In genomic region chr12:107997241-107997640, GRCm38 (mm10) we compare ENCODE assay signal across 14 mouse cellular contexts. TPM values are rescaled to one million over a fixed set of nuclear protein-coding genes. Genes with fewer than 3 reads are reported as not detected.
A peak's percentile ranks its signal among the peaks of the same experiment; 100 is the strongest.
DNase-seq lines count a peak whose midpoint lies in the region; ATAC-seq and TF ChIP-seq lines count a peak whose summit lies in the region.
"Had no signal": no experiment of that assay in that cellular context is flagged by ENCODE, and none has a peak within 500 bp of the region (broad histone marks: within the 10 kb centered on the region; RNA-seq: fewer than 3 reads in every experiment).

No protein-coding gene starts in this region.

- 33% methylated on average over 3 of the region's 3 CpGs for WGBS in heart, embryonic 16.5 days
- 36% methylated on average over 3 of the region's 3 CpGs for WGBS in heart, adult 2 months
- WGBS in limb, embryonic 14.5 days = 32% methylated on average over 3 of the region's 3 CpGs
- WGBS in olfactory bulb, adult 2 months = 27% methylated on average over 3 of the region's 3 CpGs
- WGBS in kidney, embryonic 16.5 days = 30% methylated on average over 3 of the region's 3 CpGs

- no peak for DNase-seq in heart, adult 2 months
- DNase-seq in thymus, postnatal 0 days (ENCODE audit: low spot score) = peak; percentile 12
- DNase-seq in thymus, postnatal 10 days (ENCODE audit: low spot score in 2 of 2) = no peak
- no peak for DNase-seq in limb, embryonic 14.5 days (ENCODE audit: low spot score)
- DNase-seq in adrenal gland, postnatal 10 days = no peak
- DNase-seq: B cell, adult 2 months; cerebellum, adult 11 months; gastrocnemius, postnatal 36 days; kidney, adult 2 months; lung, embryonic 14.5 days had no signal

- H3K4me2 ChIP-seq in heart, embryonic 16.5 days (ENCODE audit: low read depth, low read length) = peak overlapping the region; percentile 21; the same call in 1 of the 2 replicates
- H3K4me2 ChIP-seq in limb, embryonic 14.5 days (replicated peaks; ENCODE audit: low read depth, low read length, severe bottlenecking) = no peak overlapping the region
- H3K4me2 ChIP-seq in kidney, embryonic 16.5 days (replicated peaks; ENCODE audit: low read depth, low read length) = no peak overlapping the region
- H3K4me2 ChIP-seq: heart, embryonic 15.5 days; lung, embryonic 14.5 days had no signal

- H3K9me3 ChIP-seq in heart, embryonic 16.5 days (replicated peaks; ENCODE audit: control insufficient read depth, low read length) = no peaks in the 10 kb centered on the region
- H3K9me3 ChIP-seq in limb, embryonic 14.5 days (ENCODE audit: control insufficient read depth, low read length) = no peaks in the 10 kb centered on the region
- H3K9me3 ChIP-seq in kidney, embryonic 16.5 days (ENCODE audit: low read length) = no peaks in the 10 kb centered on the region
- H3K9me3 ChIP-seq: heart, embryonic 15.5 days had no signal

- no peak for TF ChIP-seq POLR2A in heart, adult 2 months (IDR thresholded peaks at IDR 0.05; ENCODE audit: insufficient read depth, low read depth, low read length)
- no peak for TF ChIP-seq POLR2A in limb, embryonic 14.5 days (IDR thresholded peaks at IDR 0.05; ENCODE audit: borderline replicate concordance, extremely low read depth, insufficient read depth, insufficient read length)
- no peak for TF ChIP-seq POLR2A in olfactory bulb, adult 2 months (IDR thresholded peaks at IDR 0.05; ENCODE audit: insufficient read depth, low read depth, low read length)

- intact Hi-C loops in heart, adult 2 months (cut with DNase I) = no loop called here

- no peak for TF ChIP-seq CTCF in heart, adult 2 months (IDR thresholded peaks at IDR 0.05)
- no peak for TF ChIP-seq CTCF in olfactory bulb, adult 2 months (IDR thresholded peaks at IDR 0.05; ENCODE audit: insufficient read depth, low read depth, low read length)

- H3K4me1 ChIP-seq in heart, embryonic 16.5 days (ENCODE audit: control insufficient read depth, insufficient read depth, low read length) = no peaks in the 10 kb centered on the region
- no peaks in the 10 kb centered on the region for H3K4me1 ChIP-seq in heart, adult 2 months (ENCODE audit: control insufficient read depth, insufficient read depth, low read length)
- H3K4me1 ChIP-seq in limb, embryonic 14.5 days (ENCODE audit: control insufficient read depth, insufficient read depth, low read length) = peaks cover 29% of the 10 kb centered on the region
- H3K4me1 ChIP-seq in olfactory bulb, adult 2 months (ENCODE audit: control insufficient read depth, insufficient read depth, low read length) = peaks cover 34% of the 10 kb centered on the region
- no peaks in the 10 kb centered on the region for H3K4me1 ChIP-seq in kidney, embryonic 16.5 days (ENCODE audit: insufficient read depth, low read length)

- no peaks in the 10 kb centered on the region for H3K36me3 ChIP-seq in heart, embryonic 16.5 days (ENCODE audit: control insufficient read depth, insufficient read depth)
- H3K36me3 ChIP-seq in heart, adult 2 months (ENCODE audit: control insufficient read depth, insufficient read depth, low read length) = no peaks in the 10 kb centered on the region
- H3K36me3 ChIP-seq in limb, embryonic 14.5 days (ENCODE audit: control insufficient read depth, insufficient read depth, low read length) = no peaks in the 10 kb centered on the region
- H3K36me3 ChIP-seq in kidney, embryonic 16.5 days (ENCODE audit: insufficient read depth, low read length) = no peaks in the 10 kb centered on the region
- H3K36me3 ChIP-seq: heart, embryonic 15.5 days had no signal

- no peak overlapping the region for H3K9ac ChIP-seq in heart, embryonic 16.5 days (ENCODE audit: low read length)
- H3K9ac ChIP-seq in heart, adult 2 months (ENCODE audit: low read depth, low read length) = no peak overlapping the region
- H3K9ac ChIP-seq in limb, embryonic 14.5 days (ENCODE audit: low read depth, low read length, severe bottlenecking) = 0 out of 2 replicates have a peak overlapping the region, but pooled peaks have one; percentile 9
- no peak overlapping the region for H3K9ac ChIP-seq in kidney, embryonic 16.5 days (replicated peaks; ENCODE audit: low read length)
- H3K9ac ChIP-seq: heart, embryonic 15.5 days; lung, embryonic 14.5 days had no signal

- no peak overlapping the region for H3K27ac ChIP-seq in heart, embryonic 16.5 days (ENCODE audit: low read length)
- no peak overlapping the region for H3K27ac ChIP-seq in heart, adult 2 months
- no peak overlapping the region for H3K27ac ChIP-seq in limb, embryonic 14.5 days (replicated peaks; ENCODE audit: low read depth, low read length)
- peak overlapping the region; percentile 52 for H3K27ac ChIP-seq in olfactory bulb, adult 2 months (ENCODE audit: insufficient read depth, low read depth, low read length)
- H3K27ac ChIP-seq in kidney, embryonic 16.5 days (ENCODE audit: low read length) = no peak overlapping the region
- H3K27ac ChIP-seq: heart, embryonic 15.5 days had no signal

- peaks cover 36% of the 10 kb centered on the region for H3K27me3 ChIP-seq in heart, embryonic 16.5 days (ENCODE audit: control insufficient read depth, insufficient read depth, low read length)
- peaks cover 1% of the 10 kb centered on the region; the same call in 1 of the 2 replicates for H3K27me3 ChIP-seq in heart, adult 2 months (ENCODE audit: control insufficient read depth, insufficient read depth, low read length)
- H3K27me3 ChIP-seq in limb, embryonic 14.5 days (ENCODE audit: control insufficient read depth, insufficient read depth, low read length) = peaks cover 21% of the 10 kb centered on the region; the same call in 1 of the 2 replicates
- H3K27me3 ChIP-seq in kidney, embryonic 16.5 days (ENCODE audit: insufficient read depth, low read length) = peaks cover 45% of the 10 kb centered on the region

- H3K79me2 ChIP-seq in heart, adult 2 months (replicated peaks; ENCODE audit: control insufficient read depth, insufficient read depth, low read length) = no peaks in the 10 kb centered on the region

- TF ChIP-seq EP300 in heart, adult 2 months (IDR thresholded peaks at IDR 0.05; ENCODE audit: insufficient read depth, low read depth, low read length) = no peak

- no peak overlapping the region for H3K4me3 ChIP-seq in heart, embryonic 16.5 days (ENCODE audit: low read length)
- no peak overlapping the region for H3K4me3 ChIP-seq in heart, adult 2 months
- H3K4me3 ChIP-seq in limb, embryonic 14.5 days (replicated peaks; ENCODE audit: low read length) = no peak overlapping the region
- peak overlapping the region; percentile 10; the same call in 1 of the 2 replicates for H3K4me3 ChIP-seq in olfactory bulb, adult 2 months (ENCODE audit: insufficient read depth, low read depth, low read length)
- no peak overlapping the region for H3K4me3 ChIP-seq in kidney, embryonic 16.5 days (ENCODE audit: low read length)
- H3K4me3 ChIP-seq: heart, embryonic 15.5 days had no signal

- no peak for ATAC-seq in heart, embryonic 16.5 days (replicated peaks; ENCODE audit: extremely low read depth, insufficient read depth, low FRiP score)
- ATAC-seq in limb, embryonic 14.5 days (ENCODE audit: low FRiP score, low read depth) = no peak
- no peak for ATAC-seq in kidney, embryonic 16.5 days (ENCODE audit: low FRiP score, low TSS enrichment)

RNA-seq across cellular contexts. Expression of gene Bcl11b, which starts 6.2 kb away (rescaled TPM):
- 6.3 and 9.0 TPM in 2 replicates for polyA plus RNA-seq in heart, embryonic 16.5 days (2015; fragmentation: Nextera tagmentation; extraction: Ambion mirVana)
- total RNA-seq in heart, adult 2 months (2021) = 1 to 10 TPM in 1 of 2 experiments, under 1 TPM in 1; 0.77 to 1.3 TPM
- polyA plus RNA-seq in heart, adult 2 months (2012; rRNA removed) = 0.64 and 1.1 TPM in 2 replicates
- polyA plus RNA-seq in thymus, postnatal 0 days (2015; fragmentation: Nextera tagmentation; extraction: Ambion mirVana) = 110 and 156 TPM in 2 replicates
- 16.0 and 20.1 TPM in 2 replicates for polyA plus RNA-seq in limb, embryonic 14.5 days (2012; rRNA removed)
- 26.4 and 26.7 TPM in 2 replicates for polyA plus RNA-seq in limb, embryonic 14.5 days (2014; fragmentation: Nextera tagmentation; extraction: Ambion mirVana)
- 49.8 and 56.3 TPM in 2 replicates for polyA plus RNA-seq in olfactory bulb, adult 2 months (2012; ENCODE audit: insufficient read depth, insufficient read length, low replicate concordance, missing spikeins)
- 1 to 10 TPM; 1.7 to 1.9 TPM for total RNA-seq in adrenal gland, postnatal 10 days (2021)
- polyA plus RNA-seq in kidney, embryonic 16.5 days (2015; fragmentation: Nextera tagmentation; extraction: Ambion mirVana) = 2.6 TPM in 2 replicates
